Mouse (Mus musculus): ENCODE data around the gene Hist1h2bc.

GRCm38 (mm10) chr13:23724239-23724638 is 40.2 kb downstream of the Hist1h2bc start:
- TF ChIP-seq CTCF (IDR thresholded peaks at IDR 0.05; ENCODE audit: control insufficient read depth, insufficient read depth, low read length) (no peak), POLR2A (IDR thresholded peaks at IDR 0.05; ENCODE audit: borderline replicate concordance, control insufficient read depth, low read depth, low read length) (no peak)

All from bone marrow, adult 2 months (tissue).